Mouse (Mus musculus) kidney, postnatal 10 days (tissue): ENCODE results near the gene Tubb5.

Source experiments
- DNase-seq: peaks from one replicate; pipeline ENCODE4 v3.0.0; 2021; ENCODE audit warnings: mixed read lengths

Tubb5 gene

DNA sequence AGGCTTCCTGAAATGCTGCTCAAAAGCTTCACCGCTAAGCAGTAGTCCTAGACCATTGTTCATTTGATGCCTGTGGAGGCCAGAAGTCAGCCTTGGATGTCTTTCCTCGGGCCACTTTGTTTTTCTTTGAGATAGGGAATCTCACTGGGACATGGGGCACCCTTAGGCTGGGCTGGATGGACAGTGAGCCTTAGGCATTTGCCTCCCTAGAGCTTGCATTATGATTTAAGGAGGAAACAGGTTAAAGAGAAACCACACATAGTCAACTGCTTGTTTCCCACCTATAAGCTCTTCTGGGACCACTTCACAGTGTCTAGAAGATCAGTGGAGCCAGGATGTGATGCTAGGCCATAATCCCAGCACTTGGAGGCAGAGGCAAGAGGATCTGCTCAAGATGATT lies 21.7 kb upstream of the Tubb5 start:
- no peak for DNase-seq

DNA sequence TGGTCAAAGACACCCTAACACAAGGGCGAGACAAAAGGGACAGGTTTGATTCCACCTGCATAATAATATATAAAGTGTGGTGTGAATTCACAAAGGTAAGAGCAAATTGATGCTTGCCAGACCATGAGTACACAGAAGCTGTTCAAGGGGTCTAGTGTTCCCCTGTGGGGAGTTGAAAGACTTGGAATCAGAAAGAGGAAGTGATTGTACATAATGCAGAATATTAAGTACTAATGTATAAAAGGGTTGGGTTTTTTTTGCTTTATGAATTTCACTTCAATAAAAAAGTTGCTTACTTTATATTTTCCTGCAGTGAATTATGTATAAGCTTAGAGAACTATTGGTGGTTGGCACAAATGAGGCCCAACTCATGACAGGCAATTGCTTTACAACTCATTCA lies 21.3 kb upstream of the Tubb5 start:
- DNase-seq: no peak

DNA sequence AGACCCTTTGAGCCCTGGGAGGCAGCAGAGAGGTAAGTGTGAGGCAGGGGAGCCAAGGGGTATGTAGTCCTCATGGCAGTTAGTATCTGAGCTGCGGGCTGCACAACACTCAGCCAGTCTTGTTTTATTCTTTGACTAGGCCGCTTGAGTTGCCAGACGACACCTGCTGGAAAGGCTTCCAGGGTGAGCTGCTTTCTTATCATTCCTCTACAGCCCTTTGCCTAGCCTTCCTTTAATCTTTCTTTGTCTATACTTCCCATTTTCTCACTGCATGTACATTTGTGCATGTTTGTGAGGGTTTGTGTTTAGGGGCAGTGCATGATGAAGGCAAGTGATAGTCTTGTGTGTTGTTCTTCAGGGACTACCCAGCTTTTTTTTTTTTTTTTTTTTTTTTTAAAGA lies 12.9 kb upstream of the Tubb5 start:
- DNase-seq: no peak

DNA sequence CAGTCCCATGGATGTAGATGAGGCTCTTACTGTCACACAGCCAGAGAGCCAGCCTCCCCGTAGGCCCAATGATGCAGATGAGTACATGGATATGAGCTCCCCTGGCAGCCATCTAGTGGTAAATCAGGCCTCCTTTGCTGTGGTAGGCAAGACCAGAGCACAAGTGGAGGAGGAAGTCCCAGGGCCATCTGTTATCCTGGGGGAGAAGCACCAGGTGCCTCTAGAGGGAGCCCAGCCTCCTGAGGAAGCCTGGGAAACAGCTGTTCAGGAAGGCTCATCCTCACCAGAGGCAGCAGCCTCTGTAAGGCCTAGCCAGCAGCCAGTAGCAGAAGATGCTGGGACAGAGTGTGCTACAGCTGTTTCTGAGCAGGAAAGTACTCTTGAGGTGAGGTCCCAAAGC lies 10.0 kb upstream of the Tubb5 start:
- peak; percentile 63 for DNase-seq

DNA sequence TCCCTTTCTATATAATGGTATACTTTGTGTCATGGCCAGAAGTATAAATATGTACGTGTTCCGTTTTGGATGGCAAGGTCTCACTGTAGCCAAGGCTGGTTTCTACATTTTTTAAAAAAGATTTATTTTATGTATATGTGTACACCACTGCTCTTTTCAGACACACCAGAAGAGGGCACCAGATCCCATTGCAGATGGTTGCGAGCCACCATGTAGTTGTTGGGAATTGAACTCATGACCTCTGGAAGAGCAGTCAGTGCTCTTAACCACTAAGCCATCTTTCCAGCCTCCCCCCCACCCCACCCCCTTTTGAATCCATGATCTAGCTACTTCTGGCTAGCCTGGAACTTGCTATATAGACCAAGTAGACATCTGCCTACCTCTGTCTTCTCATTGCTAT lies 5.4 kb upstream of the Tubb5 start:
- no peak for DNase-seq

DNA sequence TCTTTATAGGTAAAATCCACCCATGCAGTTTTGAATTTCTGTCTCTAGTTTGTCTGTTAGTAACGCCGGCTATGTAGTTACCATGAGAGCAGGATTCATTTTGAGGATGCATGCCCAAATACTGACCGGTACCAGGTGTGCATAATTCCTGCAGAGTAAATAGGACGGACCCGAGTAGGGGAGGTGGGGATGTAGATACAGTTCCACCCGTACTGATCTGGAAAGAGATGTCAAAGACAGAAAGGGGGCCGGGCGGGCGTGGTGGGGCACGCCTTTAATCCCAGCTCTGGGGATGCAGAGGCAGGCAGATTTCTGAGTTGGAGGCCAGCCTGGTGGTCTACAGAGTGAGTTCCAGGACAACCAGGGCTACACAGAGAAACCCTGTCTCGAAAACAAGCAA lies 3.9 kb upstream of the Tubb5 start:
- no peak for DNase-seq

DNA sequence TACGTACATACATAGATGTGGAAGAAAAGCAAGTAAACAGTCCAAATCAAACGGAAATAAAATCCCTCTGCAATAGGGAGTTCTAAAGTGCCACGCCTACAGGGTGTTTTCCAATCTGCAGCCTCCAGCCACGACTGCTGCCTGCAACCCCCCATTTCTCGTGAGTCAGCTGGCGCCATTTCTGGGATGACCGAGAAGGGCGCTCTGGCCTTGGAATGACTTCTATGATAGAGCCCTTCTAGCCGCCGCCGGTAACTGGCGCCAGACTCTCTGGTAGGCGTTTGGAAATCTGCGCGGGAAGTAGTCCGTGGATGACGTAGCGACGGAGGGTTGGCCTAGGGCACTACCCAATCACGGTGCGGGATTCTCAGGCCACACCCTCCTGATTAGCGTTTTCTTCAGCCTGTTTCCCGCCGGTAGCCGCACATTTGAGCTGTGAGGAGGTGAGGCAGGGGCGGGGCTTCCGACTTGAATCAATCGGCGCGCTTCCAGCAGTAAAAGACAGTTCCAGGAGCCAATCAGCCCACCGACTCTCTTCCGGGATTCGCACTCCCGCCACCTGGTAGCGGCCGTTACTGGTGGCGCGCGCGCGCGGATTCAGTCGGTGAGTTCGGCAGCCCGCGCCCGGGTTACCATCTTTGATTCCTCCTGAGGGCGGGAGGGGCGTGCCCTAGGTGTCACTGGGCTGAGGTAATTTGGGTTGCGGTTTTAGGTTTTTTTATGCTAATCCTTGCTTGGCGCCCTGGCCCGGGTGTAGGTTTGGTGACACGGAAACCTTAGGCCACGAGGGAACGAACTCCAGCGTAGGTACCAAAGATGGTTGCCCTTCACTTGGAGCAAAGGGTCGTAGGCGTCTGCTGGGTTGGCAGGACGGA lies 3.2 kb upstream of the Tubb5 start, which contains the start of gene Mdc1:
Gene Mdc1 (plus strand): TSS at position 440 of the 875 bp plus-strand sequence.
- DNase-seq: peak; percentile 99

DNA sequence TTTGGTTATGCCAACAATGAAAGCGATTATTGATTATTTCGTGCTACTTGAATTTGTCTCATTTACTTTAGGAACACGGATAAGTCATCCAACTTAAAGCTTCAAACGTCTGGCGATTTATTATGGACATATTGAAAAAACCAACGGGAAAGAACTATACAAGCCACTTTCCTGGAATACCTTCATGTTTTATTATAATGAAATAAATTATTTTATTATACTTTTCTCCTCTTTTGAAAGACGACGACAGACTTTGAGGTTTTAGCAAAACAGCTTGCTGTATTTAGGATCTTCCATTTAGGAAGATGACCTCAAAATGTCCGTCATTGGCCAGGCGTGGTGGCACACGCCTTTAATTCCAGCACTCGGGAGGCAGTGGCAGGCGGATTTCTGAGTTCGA lies 2.5 kb upstream of the Tubb5 start:
- DNase-seq: no peak

DNA sequence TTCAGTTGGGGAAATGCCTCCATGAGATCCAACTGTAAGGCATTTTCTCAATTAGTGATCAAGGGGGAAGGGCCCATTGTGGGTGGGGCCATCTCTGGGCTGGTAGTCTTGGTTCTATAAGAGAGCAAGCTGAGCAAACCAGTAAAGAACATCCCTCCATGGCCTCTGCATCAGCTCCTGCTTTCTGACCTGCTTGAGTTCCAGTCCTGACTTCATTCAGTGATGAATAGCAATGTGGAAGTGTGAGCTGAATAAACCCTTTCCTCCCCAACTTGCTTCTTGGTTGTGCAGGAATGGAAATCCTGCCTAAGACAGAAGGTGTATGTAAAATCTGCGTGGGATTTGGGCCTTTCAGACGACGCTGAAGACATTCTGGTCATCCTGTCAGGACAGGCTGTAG lies 896 bp upstream of the Tubb5 start:
- peak; percentile 54 for DNase-seq

DNA sequence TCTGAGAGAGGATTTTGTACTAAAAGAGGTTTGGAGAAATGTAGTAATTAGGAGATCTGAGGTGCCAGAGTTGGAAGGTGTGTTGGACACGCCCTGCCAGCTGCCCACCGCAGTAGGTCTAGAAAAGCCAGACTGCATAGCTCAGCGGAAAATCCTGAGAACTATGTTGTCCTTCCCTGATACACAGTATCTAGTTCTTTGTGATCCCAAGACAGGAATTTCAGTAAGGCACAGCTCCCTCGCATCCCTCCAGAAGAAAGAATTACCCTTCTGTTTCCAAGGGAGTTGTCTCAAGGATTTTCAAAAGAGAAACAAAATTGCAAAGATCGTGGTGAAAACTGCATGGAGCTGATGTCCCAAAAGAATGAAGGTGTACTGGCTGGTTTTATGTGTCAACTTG lies 464 bp upstream of the Tubb5 start:
- no peak for DNase-seq

DNA sequence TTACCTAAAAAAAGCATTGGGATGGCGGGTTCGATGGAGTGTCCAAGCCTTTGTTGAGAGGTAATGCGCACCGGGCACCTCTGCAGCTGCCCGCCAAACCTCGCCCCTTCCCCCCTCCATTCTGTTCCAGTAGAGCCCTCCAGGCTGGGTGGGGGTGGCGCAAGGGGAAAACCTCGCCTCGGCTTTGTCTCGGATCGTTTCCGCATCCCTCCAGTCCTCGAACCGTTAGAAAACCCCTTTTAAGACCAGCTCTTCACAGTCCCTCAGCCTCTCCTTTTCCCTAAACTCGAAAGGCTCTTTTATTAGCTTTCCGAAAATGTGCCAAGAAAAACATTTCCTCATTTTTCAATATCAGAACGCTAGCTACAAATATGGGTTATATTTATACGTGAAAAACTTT lies 619 bp downstream of the Tubb5 start:
- DNase-seq: peak; percentile 78

DNA sequence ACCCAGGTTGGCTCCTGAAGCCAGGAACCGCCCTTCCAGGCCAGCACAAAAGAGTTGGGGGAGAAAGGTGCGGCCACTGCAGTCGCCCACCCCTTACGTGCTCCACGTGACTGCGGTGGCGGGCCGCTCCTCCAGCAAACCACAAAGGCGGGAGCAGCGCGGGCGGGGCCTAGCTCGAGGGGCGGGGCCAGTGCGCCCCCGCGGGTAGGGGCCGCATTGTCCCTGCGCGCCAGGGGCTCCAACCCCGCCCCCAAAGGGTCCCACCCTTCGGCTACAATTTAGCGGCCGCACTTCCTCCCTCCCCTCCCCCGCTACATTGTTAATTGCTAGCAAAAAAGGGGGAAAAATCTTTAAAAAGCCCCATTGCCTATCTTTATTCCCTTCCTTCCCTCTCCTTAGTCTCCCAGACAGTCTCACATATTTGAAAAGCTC lies 1.1 kb downstream of the Tubb5 start:
- peak; percentile 95 for DNase-seq

DNA sequence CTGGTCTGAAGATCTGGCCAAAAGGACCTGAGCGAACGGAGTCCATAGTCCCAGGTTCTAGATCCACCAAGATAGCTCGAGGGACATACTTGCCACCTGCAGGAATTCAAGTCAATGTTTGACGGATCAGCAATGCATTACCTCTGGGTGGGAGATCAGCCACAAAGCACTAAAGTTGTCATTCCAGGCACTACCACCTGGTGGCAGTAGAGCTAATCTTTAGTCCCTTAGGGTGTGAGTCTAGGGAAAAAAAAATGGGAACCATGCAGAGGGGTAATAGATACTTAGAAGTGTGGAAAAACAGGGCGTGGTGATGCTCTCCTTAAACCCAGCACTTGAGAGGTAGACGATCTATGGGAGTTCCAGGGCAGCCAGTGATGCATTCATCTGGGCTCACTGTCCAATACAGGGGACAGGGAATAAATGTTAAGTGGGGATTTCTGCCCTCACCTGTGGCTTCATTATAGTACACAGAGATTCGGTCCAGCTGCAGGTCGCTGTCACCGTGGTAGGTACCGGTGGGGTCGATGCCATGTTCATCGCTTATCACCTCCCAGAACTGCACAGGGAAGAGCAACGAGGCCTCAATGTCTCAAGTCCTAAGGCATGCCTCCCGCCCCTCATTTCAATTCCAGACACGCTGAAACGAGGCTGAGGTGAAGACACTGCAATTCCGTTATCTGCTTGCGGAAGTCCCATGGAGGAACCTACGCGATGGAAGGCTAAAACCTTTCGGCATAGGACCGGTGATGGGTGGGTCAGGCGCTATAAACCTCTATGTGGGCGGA lies 1.7 kb downstream of the Tubb5 start:
- DNase-seq: peak; percentile 94

DNA sequence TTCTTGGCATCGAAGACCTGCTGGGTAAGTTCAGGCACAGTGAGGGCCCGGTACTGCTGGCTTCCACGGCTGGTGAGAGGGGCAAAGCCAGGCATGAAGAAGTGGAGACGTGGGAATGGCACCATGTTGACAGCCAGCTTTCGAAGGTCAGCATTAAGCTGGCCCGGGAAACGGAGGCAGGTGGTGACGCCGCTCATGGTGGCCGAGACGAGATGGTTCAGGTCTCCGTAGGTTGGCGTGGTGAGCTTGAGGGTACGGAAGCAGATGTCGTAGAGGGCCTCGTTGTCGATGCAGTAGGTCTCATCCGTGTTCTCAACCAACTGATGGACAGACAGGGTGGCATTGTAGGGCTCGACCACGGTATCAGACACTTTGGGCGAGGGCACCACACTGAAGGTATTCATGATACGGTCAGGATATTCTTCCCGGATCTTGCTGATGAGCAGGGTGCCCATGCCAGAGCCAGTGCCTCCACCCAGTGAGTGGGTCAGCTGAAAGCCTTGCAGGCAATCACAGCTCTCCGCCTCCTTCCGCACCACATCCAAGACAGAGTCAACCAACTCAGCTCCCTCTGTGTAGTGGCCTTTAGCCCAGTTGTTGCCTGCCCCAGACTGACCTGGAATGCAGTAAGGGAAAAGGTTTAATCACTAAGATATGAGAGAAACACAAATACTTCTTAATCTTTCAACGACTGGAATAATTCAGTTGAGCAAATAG lies 2.5 kb downstream of the Tubb5 start:
- DNase-seq: peak; percentile 49

DNA sequence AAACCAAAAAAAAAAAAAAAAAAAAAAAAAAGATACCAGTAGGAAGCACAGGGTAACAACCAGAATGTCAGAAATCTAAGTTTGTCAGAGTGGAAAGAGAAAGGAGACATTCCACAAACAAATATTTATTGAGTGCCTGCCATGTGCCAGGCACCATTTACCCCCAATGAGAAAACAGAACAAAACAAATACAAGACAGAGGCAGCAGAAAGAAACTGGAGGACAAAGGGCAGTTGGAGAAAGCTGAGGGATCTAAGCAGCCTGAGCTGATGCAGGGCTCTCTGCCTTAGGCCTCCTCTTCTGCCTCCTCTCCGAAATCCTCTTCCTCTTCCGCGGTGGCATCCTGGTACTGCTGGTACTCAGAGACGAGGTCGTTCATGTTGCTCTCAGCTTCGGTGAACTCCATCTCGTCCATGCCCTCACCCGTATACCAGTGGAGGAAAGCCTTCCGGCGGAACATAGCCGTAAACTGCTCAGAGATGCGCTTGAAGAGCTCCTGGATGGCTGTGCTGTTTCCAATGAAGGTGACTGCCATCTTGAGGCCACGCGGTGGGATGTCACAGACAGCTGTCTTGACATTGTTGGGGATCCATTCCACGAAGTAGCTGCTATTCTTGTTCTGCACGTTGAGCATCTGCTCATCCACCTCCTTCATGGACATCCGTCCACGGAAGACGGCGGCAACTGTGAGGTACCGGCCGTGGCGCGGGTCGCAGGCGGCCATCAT lies 3.2 kb downstream of the Tubb5 start:
- DNase-seq: no peak

DNA sequence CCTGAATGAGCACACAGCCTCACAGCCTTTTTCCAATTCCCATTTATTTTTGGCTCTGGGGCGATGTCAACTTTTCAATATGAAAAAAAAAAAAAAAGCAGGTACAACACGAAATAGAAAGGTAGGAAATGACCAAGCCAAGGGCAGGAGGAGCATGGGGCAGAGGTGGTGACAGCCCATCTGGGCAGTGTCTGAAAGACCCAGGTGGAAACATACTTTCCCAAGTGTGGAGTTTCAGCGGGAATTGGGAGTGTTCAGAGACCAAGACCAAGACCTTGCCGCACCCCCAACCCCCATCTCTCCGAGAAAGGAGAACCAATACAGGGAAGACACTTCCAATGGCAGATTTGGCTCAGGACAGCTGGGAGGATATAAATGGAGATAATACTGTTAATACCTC lies 4.2 kb downstream of the Tubb5 start:
- no peak for DNase-seq

DNA sequence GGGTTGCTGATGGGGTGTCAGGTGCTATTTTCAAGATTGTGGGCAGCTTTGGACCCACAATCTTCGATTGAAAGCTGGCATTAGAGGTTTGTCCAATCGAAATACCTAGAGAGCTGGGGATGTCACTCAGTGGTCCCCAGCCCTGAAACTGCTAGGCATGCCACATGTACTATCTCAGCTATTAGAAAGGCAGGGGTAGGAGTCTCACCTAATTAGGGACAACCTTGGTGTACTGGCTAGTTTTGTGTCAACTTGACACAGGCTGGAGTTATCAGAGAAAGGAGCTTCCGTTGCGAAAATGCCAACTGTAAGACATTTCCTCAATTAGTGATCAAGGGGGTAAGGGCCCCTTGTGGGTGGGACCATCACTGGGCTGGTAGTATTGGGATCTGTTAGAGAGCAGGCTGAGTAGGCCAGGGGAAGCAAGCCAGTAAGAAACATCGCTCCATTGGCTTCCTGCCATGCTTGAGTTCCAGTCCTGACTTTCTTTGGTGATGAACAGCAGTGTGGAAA lies 4.8 kb downstream of the Tubb5 start:
- no peak for DNase-seq

DNA sequence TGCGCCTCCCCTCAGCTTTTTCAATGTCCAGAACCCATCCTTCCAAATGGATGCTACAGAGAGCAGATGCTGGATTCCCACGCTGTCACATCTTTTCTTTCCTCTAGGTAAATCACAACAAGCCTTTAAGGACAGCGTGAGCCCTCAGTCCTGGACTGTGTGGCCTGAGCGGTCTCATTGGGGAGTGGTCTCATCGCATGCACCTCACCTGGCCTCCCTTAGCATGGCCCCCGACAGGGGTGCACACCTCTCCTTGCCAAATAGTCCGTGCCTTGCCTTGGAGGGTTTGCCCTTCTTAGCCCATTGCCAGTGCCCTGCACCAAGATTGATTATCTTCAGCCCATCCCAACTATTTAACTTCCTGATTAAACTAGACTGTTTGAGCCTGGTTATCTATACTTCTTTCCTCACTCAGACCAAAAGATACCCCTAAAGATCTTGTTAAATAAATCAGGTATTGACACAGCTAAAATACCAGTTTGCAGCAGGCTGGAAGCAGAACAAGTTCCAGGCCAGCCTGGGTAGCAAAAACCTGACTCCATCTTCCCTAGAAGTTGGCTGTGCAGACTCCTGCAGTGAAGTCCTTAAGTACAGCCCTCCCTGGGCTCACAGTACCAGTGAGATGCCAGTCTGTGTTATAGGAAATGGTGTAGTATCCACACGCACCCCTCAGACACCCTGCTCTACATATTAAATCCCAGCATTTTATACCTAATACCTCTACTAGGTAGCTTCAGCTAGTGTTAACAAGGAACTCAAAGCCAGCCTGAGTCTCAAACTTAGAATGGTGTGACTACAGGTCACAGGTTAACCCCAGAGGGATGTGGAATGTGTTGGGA lies 5.5 kb downstream of the Tubb5 start:
- DNase-seq: no peak

DNA sequence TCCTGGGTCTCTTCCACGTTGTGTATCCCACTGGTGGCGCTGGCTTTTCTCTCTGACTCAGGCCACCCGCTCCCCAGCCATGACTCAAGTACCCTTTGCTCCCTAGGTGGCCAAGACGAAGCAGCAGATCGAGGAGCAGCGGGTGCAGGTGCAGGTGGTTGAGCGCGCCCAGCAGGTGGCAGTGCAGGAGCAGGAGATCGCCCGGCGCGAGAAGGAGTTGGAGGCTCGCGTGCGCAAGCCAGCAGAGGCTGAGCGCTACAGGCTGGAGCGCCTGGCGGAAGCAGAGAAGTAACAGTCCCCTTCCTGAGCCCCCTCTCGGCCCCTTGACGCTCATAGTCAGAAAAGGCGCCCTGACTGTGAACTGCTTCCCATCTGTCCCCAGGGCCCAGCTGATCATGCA lies 8.4 kb downstream of the Tubb5 start:
- DNase-seq: peak; percentile 94

DNA sequence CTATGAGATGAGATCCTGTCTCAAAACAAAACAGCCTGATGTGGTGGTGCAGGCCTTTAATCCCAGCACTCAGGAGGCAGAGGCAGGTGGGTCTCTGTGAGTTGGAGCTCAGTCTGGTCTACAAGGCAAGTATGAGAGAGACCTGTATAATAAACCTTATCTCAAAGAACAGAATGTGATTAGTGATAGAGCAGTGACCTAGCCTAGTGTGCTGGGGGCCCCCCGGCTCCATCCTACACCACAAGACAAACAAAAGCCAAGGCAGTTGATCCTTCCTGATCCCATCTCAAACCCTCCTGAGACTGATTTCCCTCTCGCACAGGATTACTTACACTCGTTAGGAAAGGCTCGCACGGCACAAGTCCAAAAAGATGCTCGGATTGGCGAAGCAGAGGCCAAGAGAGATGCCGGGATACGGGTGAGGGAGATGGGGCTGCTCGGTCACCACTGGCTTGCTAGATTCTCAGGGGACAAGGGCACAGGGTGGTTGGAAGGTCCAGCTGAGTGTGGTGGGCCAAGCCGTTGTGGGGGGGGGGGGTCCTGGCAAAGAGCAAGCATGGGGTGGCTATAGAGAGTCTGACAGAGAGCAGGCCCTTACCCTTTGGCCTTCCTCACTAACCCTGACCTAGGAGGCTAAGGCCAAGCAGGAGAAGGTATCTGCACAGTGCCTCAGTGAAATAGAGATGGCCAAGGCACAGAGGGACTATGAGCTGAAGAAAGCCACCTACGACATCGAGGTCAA lies 12.8 kb downstream of the Tubb5 start:
- DNase-seq: no peak

DNA sequence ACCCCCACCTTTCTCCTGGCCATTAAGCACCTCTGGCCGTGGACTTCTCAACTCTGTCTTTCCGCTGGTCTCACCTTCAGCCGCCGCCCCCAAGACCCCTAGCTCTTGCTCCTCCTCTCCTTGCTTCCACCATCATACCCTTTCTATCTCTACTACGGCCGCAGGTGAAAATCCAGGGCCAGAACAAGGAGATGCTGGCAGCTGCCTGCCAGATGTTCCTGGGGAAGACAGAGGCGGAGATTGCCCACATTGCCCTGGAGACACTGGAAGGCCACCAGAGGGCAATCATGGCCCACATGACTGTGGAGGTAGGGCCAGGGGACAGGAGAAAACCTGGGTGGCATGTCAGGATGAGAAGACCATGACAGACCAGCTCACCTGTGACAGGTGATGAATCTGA lies 13.7 kb downstream of the Tubb5 start:
- DNase-seq: peak; percentile 51
